Mouse (Mus musculus): Measurements from ENCODE around the gene Dock2. TPM values are rescaled to one million over a fixed set of nuclear protein-coding genes. Genes with fewer than 3 reads are reported as not detected.

The Dock2 gene
- total and polyA plus RNA-seq, 2 experiments from 2014 or later: 1.0 to 1.4 TPM

- TF ChIP-seq CTCF (IDR thresholded peaks at IDR 0.05; ENCODE audit: low read depth): no peak
- H3K9ac ChIP-seq (replicated peaks; ENCODE audit: low read length): no peak overlapping the region
- ATAC-seq (no peak), DNase-seq (ENCODE audit: low spot score) (no peak)
- H3K9me3 ChIP-seq (ENCODE audit: low read length): no peaks in the 10 kb centered on the region
- H3K4me2 ChIP-seq (ENCODE audit: low read depth, low read length): no peak overlapping the region
- no peak overlapping the region for H3K27ac ChIP-seq
- H3K4me1 ChIP-seq (ENCODE audit: insufficient read depth, low read length): no peaks in the 10 kb centered on the region
- WGBS: 93% methylated on average over 4 of the region's 4 CpGs
- H3K36me3 ChIP-seq (ENCODE audit: insufficient read depth, low read length): no peaks in the 10 kb centered on the region
- H3K27me3 ChIP-seq (ENCODE audit: insufficient read depth, low read length): no peaks in the 10 kb centered on the region
- H3K4me3 ChIP-seq (ENCODE audit: low read length): no peak overlapping the region
These were observed 6.2 kb downstream of the Dock2 start for GRCm38 (mm10) chr11:34777529-34777928.

GRCm38 (mm10) chr11:34776054-34776453 is 7.6 kb downstream of the Dock2 start:
- Histone ChIP-seq H3K36me3 (ENCODE audit: insufficient read depth, low read length) (no peaks in the 10 kb centered on the region), H3K27ac (no peak overlapping the region), H3K9ac (replicated peaks; ENCODE audit: low read length) (no peak overlapping the region), H3K4me1 (ENCODE audit: insufficient read depth, low read length) (peaks cover 3% of the 10 kb centered on the region; the same call in 1 of the 2 replicates), H3K27me3 (ENCODE audit: insufficient read depth, low read length) (no peaks in the 10 kb centered on the region), H3K4me2 (ENCODE audit: low read depth, low read length) (no peak overlapping the region), H3K4me3 (ENCODE audit: low read length) (no peak overlapping the region), H3K9me3 (ENCODE audit: low read length) (no peaks in the 10 kb centered on the region)
- no peak for TF ChIP-seq CTCF (IDR thresholded peaks at IDR 0.05; ENCODE audit: low read depth)
- WGBS: 70% methylated on average over 2 of the region's 2 CpGs
- ATAC-seq (no peak), DNase-seq (ENCODE audit: low spot score) (no peak)

- no peak for TF ChIP-seq CTCF (IDR thresholded peaks at IDR 0.05; ENCODE audit: low read depth)
- DNase-seq (ENCODE audit: low spot score) (peak; percentile 24), ATAC-seq (no peak)
- H3K9me3 ChIP-seq (ENCODE audit: low read length): no peaks in the 10 kb centered on the region
- 26% methylated on average over 2 of the region's 2 CpGs for WGBS
- H3K4me1 ChIP-seq (ENCODE audit: insufficient read depth, low read length): peaks cover 3% of the 10 kb centered on the region; the same call in 1 of the 2 replicates
- H3K4me3 ChIP-seq (ENCODE audit: low read length): no peak overlapping the region
- no peak overlapping the region for H3K4me2 ChIP-seq (ENCODE audit: low read depth, low read length)
- H3K36me3 ChIP-seq (ENCODE audit: insufficient read depth, low read length): no peaks in the 10 kb centered on the region
- H3K27ac ChIP-seq: no peak overlapping the region
- no peaks in the 10 kb centered on the region for H3K27me3 ChIP-seq (ENCODE audit: insufficient read depth, low read length)
- H3K9ac ChIP-seq (replicated peaks; ENCODE audit: low read length): no peak overlapping the region
These were observed 9.1 kb downstream of the Dock2 start for GRCm38 (mm10) chr11:34774636-34775035.

- DNase-seq (ENCODE audit: low spot score) (no peak), ATAC-seq (no peak)
- Histone ChIP-seq H3K27me3 (ENCODE audit: insufficient read depth, low read length) (no peaks in the 10 kb centered on the region), H3K36me3 (ENCODE audit: insufficient read depth, low read length) (no peaks in the 10 kb centered on the region), H3K9me3 (ENCODE audit: low read length) (no peaks in the 10 kb centered on the region), H3K4me3 (ENCODE audit: low read length) (no peak overlapping the region), H3K9ac (replicated peaks; ENCODE audit: low read length) (no peak overlapping the region), H3K4me2 (ENCODE audit: low read depth, low read length) (no peak overlapping the region), H3K4me1 (ENCODE audit: insufficient read depth, low read length) (peaks cover 3% of the 10 kb centered on the region; the same call in 1 of the 2 replicates), H3K27ac (no peak overlapping the region)
- WGBS: 89% methylated on average over 9 of the region's 9 CpGs
- TF ChIP-seq CTCF (IDR thresholded peaks at IDR 0.05; ENCODE audit: low read depth): no peak
These were observed 10.3 kb downstream of the Dock2 start for GRCm38 (mm10) chr11:34773304-34773895.

- Histone ChIP-seq H3K36me3 (ENCODE audit: insufficient read depth, low read length) (no peaks in the 10 kb centered on the region), H3K9ac (replicated peaks; ENCODE audit: low read length) (no peak overlapping the region)
These were observed 12.3 kb downstream of the Dock2 start for GRCm38 (mm10) chr11:34771221-34771986.

GRCm38 (mm10) chr11:34770666-34771065 is 13.0 kb downstream of the Dock2 start:
- Histone ChIP-seq H3K9ac (replicated peaks; ENCODE audit: low read length) (no peak overlapping the region), H3K27me3 (ENCODE audit: insufficient read depth, low read length) (no peaks in the 10 kb centered on the region), H3K36me3 (ENCODE audit: insufficient read depth, low read length) (no peaks in the 10 kb centered on the region), H3K4me2 (ENCODE audit: low read depth, low read length) (no peak overlapping the region), H3K27ac (no peak overlapping the region), H3K9me3 (ENCODE audit: low read length) (no peaks in the 10 kb centered on the region), H3K4me3 (ENCODE audit: low read length) (no peak overlapping the region), H3K4me1 (ENCODE audit: insufficient read depth, low read length) (peaks cover 3% of the 10 kb centered on the region; the same call in 1 of the 2 replicates)
- TF ChIP-seq CTCF (IDR thresholded peaks at IDR 0.05; ENCODE audit: low read depth): no peak
- ATAC-seq (no peak), DNase-seq (ENCODE audit: low spot score) (no peak)
- 58% methylated on average over 4 of the region's 4 CpGs for WGBS

More at GRCm38 (mm10) chr11:34771221-34771986, 12.3 kb downstream of the Dock2 start:
- TF ChIP-seq CTCF (IDR thresholded peaks at IDR 0.05; ENCODE audit: low read depth): no peak
- ATAC-seq: peak; percentile 32; the same call in 1 of the 2 replicates
- peaks cover 3% of the 10 kb centered on the region; the same call in 1 of the 2 replicates for H3K4me1 ChIP-seq (ENCODE audit: insufficient read depth, low read length)
- H3K27ac ChIP-seq: no peak overlapping the region
- H3K9me3 ChIP-seq (ENCODE audit: low read length): no peaks in the 10 kb centered on the region
- WGBS: 59% methylated on average over 12 of the region's 12 CpGs
- no peak overlapping the region for H3K4me2 ChIP-seq (ENCODE audit: low read depth, low read length)
- DNase-seq (ENCODE audit: low spot score): peak; percentile 49
- H3K27me3 ChIP-seq (ENCODE audit: insufficient read depth, low read length): no peaks in the 10 kb centered on the region
- H3K4me3 ChIP-seq (ENCODE audit: low read length): no peak overlapping the region

- Histone ChIP-seq H3K9me3 (ENCODE audit: low read length) (no peaks in the 10 kb centered on the region), H3K36me3 (ENCODE audit: insufficient read depth, low read length) (no peaks in the 10 kb centered on the region), H3K4me3 (ENCODE audit: low read length) (no peak overlapping the region), H3K4me2 (ENCODE audit: low read depth, low read length) (no peak overlapping the region), H3K9ac (replicated peaks; ENCODE audit: low read length) (no peak overlapping the region), H3K27ac (no peak overlapping the region), H3K4me1 (ENCODE audit: insufficient read depth, low read length) (peaks cover 3% of the 10 kb centered on the region; the same call in 1 of the 2 replicates), H3K27me3 (ENCODE audit: insufficient read depth, low read length) (no peaks in the 10 kb centered on the region)
- no peak for ATAC-seq
- no peak for TF ChIP-seq CTCF (IDR thresholded peaks at IDR 0.05; ENCODE audit: low read depth)
- 84% methylated on average over 8 of the region's 8 CpGs for WGBS
- no peak for DNase-seq (ENCODE audit: low spot score)
These were observed 13.7 kb downstream of the Dock2 start for GRCm38 (mm10) chr11:34769946-34770345.

Measured in hindbrain, postnatal 0 days (tissue).